Comparison of ENCODE assay signal across 14 mouse cellular contexts in the genomic region with DNA sequence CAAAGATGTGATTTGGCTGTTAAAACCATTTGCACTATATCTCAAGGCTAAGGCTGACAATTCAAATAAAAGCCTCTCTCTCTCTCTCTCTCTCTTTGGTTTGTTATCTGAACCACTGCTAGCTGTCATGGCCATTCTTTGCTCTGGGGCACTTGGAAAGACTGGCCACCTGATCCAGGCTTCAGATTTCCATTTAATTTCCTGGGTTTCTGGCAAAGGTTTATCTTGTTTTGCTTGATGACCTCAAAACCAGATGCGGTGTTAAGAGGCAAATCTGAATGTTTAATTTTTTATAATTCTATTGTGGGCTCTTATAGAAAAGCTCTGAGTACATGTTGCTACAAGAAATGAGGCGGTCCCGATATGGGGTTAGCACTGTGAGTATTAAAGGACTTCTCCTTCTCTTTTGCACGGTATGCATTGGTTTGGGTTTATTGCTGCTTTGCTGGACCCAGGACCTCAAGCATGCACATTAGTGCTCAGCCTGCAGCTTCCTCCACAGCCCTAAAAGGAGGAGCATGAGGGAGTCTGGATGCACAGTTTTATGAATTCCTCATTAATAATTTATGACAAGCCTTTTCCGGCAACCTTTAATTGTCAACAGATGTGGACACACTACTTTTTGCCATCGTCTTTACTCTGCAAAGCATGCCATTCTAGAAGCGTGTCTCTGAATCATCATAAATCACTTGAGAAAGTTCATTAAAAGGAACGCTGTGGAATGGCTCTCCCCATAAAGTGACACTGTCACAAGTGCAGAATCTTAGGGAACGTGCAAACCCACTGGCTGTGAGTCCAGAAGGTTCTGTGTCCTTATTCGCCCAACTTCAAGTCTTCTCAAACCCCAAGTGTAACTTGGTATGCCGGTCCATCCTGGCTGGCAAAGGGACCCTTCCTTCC. TPM values are rescaled to one million over a fixed set of nuclear protein-coding genes. Genes with fewer than 3 reads are reported as not detected.
DNase-seq lines count a peak whose midpoint lies in the region; ATAC-seq and TF ChIP-seq lines count a peak whose summit lies in the region.
"Had no signal": no experiment of that assay in that cellular context is flagged by ENCODE, and none has a peak within 500 bp of the region (broad histone marks: within the 10 kb centered on the region; RNA-seq: fewer than 3 reads in every experiment).

No protein-coding gene starts in this region.

- 0 out of 2 replicates have a peak, but pooled peaks have one; percentile 33 for ATAC-seq in kidney, embryonic 15.5 days (replicated peaks; ENCODE audit: low FRiP score)
- ATAC-seq: forebrain, embryonic 14.5 days; hindbrain, postnatal 0 days had no signal

- DNase-seq in kidney, postnatal 25 days, result no peak
- DNase-seq in testis, postnatal 14 days (ENCODE audit: low spot score), result no peak
- peak; percentile 15 for DNase-seq in fibroblast of lung, adult 2 months (ENCODE audit: low read depth)
- no peak for DNase-seq in gastrocnemius, postnatal 14 days
- DNase-seq in adrenal gland, postnatal 36 days, result no peak
- DNase-seq: kidney, adult 2 months; thymus, postnatal 4 days had no signal

- H3K9me3 ChIP-seq in kidney, embryonic 15.5 days (replicated peaks), result no peaks in the 10 kb centered on the region
- H3K9me3 ChIP-seq: heart, embryonic 15.5 days; limb, embryonic 15.5 days; neural tube, embryonic 12.5 days had no signal

- H3K4me3 ChIP-seq in kidney, embryonic 15.5 days (replicated peaks), result no peak overlapping the region
- H3K4me3 ChIP-seq in testis, adult 2 months (ENCODE audit: control insufficient read depth, low read depth, low read length), result no peak overlapping the region
- H3K4me3 ChIP-seq: heart, embryonic 15.5 days; limb, embryonic 15.5 days; neural tube, embryonic 12.5 days had no signal

- WGBS in kidney, embryonic 15.5 days, result 36% methylated on average over 11 of the region's 11 CpGs

- TF ChIP-seq POLR2A in testis, adult 2 months (IDR thresholded peaks at IDR 0.05; ENCODE audit: control insufficient read depth, low read depth, low read length), result no peak

- H3K27me3 ChIP-seq in kidney, embryonic 15.5 days, result no peaks in the 10 kb centered on the region
- H3K27me3 ChIP-seq in testis, adult 2 months (ENCODE audit: control insufficient read depth, insufficient read depth, low read length), result no peaks in the 10 kb centered on the region
- H3K27me3 ChIP-seq: heart, embryonic 15.5 days; limb, embryonic 15.5 days; neural tube, embryonic 12.5 days had no signal

- intact Hi-C loops in gastrocnemius, postnatal 14 days (cut with DNase I; ENCODE audit: low total_unique reads), result no loop called here

- peaks cover 8% of the 10 kb centered on the region for H3K4me1 ChIP-seq in kidney, embryonic 15.5 days
- no peaks in the 10 kb centered on the region for H3K4me1 ChIP-seq in testis, adult 2 months (ENCODE audit: control insufficient read depth, insufficient read depth, low read length)
- H3K4me1 ChIP-seq: heart, embryonic 15.5 days had no signal

- no peak for TF ChIP-seq CTCF in testis, adult 2 months (IDR thresholded peaks at IDR 0.05; ENCODE audit: control insufficient read depth, insufficient read depth, insufficient replicate concordance, low read depth, low read length)

- no peak overlapping the region for H3K27ac ChIP-seq in kidney, embryonic 15.5 days
- peak overlapping the region; percentile 77 for H3K27ac ChIP-seq in testis, adult 2 months (ENCODE audit: control insufficient read depth, insufficient read depth, low read depth, low read length)
- H3K27ac ChIP-seq: heart, embryonic 15.5 days; hindbrain, postnatal 0 days; limb, embryonic 15.5 days; neural tube, embryonic 12.5 days had no signal

- no peaks in the 10 kb centered on the region for H3K36me3 ChIP-seq in kidney, embryonic 15.5 days
- H3K36me3 ChIP-seq in testis, adult 2 months (ENCODE audit: control insufficient read depth, insufficient read depth, low read length), result no peaks in the 10 kb centered on the region
- H3K36me3 ChIP-seq: heart, embryonic 15.5 days; limb, embryonic 15.5 days; neural tube, embryonic 12.5 days had no signal

- no peak overlapping the region for H3K4me2 ChIP-seq in kidney, embryonic 15.5 days
- H3K4me2 ChIP-seq: heart, embryonic 15.5 days; limb, embryonic 15.5 days; neural tube, embryonic 12.5 days had no signal

- H3K9ac ChIP-seq in kidney, embryonic 15.5 days, result no peak overlapping the region
- H3K9ac ChIP-seq: heart, embryonic 15.5 days; limb, embryonic 15.5 days; neural tube, embryonic 12.5 days had no signal

RNA-seq across cellular contexts. Expression of gene Gatb, which starts 38.0 kb away (rescaled TPM):
- polyA plus RNA-seq in kidney, embryonic 15.5 days (2015; fragmentation: Nextera tagmentation; extraction: Ambion mirVana), result 25.5 and 28.2 TPM in 2 replicates
- polyA plus RNA-seq in testis, adult 2 months (2012; rRNA removed), result 11.3 and 11.6 TPM in 2 replicates
- total RNA-seq in gastrocnemius, postnatal 14 days (2021), result 10 to 100 TPM; 17.7 to 19.2 TPM
- total RNA-seq in adrenal gland, postnatal 36 days (2021), result 10 to 100 TPM; 39.2 to 50.1 TPM
